Mouse (Mus musculus) intestine, postnatal 0 days (tissue): ENCODE data around the gene Cacna1c. TPM values are rescaled to one million over a fixed set of nuclear protein-coding genes. Genes with fewer than 3 reads are reported as not detected.

ENCODE experiments used
- ATAC-seq: fragments of 200-750 bp; cut with Nextera tagmentation; 2 replicates; pipeline ENCODE4 v1.8.0; 2017; ENCODE audit warnings: mild to moderate bottlenecking, moderate TSS enrichment, moderate library complexity
- H3K27ac ChIP-seq: fragments of 300-500 bp; sonication (generic); 2 replicates; pipeline ENCODE4 v1.5.1; 2014; ENCODE audit warnings: mild to moderate bottlenecking, low read depth, low read length, moderate library complexity
- H3K27me3 ChIP-seq: fragments of 300-500 bp; sonication (generic); replicated peaks from 2 replicates; pipeline ENCODE4 v1.6.1; 2014; ENCODE audit warnings: low read length, mixed read lengths; ENCODE audit not compliant: control insufficient read depth, insufficient read depth
- H3K36me3 ChIP-seq: fragments of 300-500 bp; sonication (generic); 2 replicates; pipeline ENCODE4 v1.6.1; 2014; ENCODE audit warnings: mild to moderate bottlenecking, moderate library complexity; ENCODE audit not compliant: control insufficient read depth, insufficient read depth
- H3K4me1 ChIP-seq: fragments of 300-500 bp; sonication (generic); replicated peaks from 2 replicates; pipeline ENCODE4 v1.6.1; 2014; ENCODE audit warnings: antibody characterized with exemption, low read length, mixed read lengths; ENCODE audit not compliant: control insufficient read depth, insufficient read depth
- H3K4me2 ChIP-seq: fragments of 300-500 bp; sonication (generic); replicated peaks from 2 replicates; pipeline ENCODE4 v1.6.1; 2014; ENCODE audit warnings: low read depth, mild to moderate bottlenecking, moderate library complexity
- H3K4me3 ChIP-seq: fragments of 300-500 bp; sonication (generic); 2 replicates; pipeline ENCODE4 v1.5.1; 2014; ENCODE audit warnings: low read depth, low read length
- H3K9ac ChIP-seq: fragments of 300-500 bp; sonication (generic); 2 replicates; pipeline ENCODE4 v1.6.1; 2014; ENCODE audit warnings: mild to moderate bottlenecking, low read depth, low read length
- H3K9me3 ChIP-seq: fragments of 300-500 bp; sonication (generic); 2 replicates; pipeline ENCODE4 v1.6.1; 2016; ENCODE audit warnings: mixed run types; ENCODE audit not compliant: control insufficient read depth
- CTCF ChIP-seq: sonication (generic); IDR thresholded peaks from 2 replicates; pipeline ENCODE4 v1.5.1; 2016; ENCODE audit warnings: low read depth, mild to moderate bottlenecking, control low read depth, antibody characterized with exemption, moderate library complexity
- WGBS: fragments of 180-500 bp; shearing (Covaris S2); extraction: QIAGEN DNeasy Blood & Tissue Kit; methylation state at CpG from one replicate; pipeline ENCODE4 v1.1.7; 2014; 5-methylcytosine and 5-hydroxymethylcytosine counted together
- polyA plus RNA-seq: library from polyadenylated mRNA; unstranded; fragments of >200 nt; fragmentation: Nextera tagmentation; extraction: Ambion mirVana; gene quantifications from 2 replicates; pipeline ENCODE4 v1.2.1, GENCODE M21; 2015

The Cacna1c gene
- polyA plus RNA-seq, 1 experiment from 2014 or later = 1.2 TPM

DNA sequence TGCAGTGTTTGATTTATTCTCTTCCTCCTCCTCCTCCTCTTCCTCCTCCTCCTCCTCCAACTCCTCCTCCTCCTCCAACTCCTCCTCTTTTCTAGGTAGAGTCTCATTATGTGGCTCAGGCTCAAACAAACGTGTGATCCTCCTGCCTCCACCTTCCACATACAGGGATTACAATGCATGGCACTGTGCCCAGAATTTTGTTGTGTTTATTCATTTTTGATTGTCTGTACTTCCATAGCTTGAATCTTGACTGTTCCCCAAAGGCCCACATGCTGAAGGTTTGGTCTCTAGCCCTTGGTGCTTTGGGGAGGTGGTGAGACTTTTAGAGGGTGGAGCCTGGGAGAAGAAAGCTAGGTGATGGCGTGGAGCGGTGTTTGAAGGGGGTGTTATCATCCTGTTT is 383.7 kb downstream of the Cacna1c start:
- no peak overlapping the region for H3K27ac ChIP-seq
- 57% methylated on average over 3 of the region's 3 CpGs for WGBS
- no peaks in the 10 kb centered on the region for H3K4me1 ChIP-seq
- H3K27me3 ChIP-seq = no peaks in the 10 kb centered on the region
- no peaks in the 10 kb centered on the region for H3K9me3 ChIP-seq
- H3K36me3 ChIP-seq = no peaks in the 10 kb centered on the region
- no peak for TF ChIP-seq CTCF
- H3K4me3 ChIP-seq = no peak overlapping the region
- no peak for ATAC-seq
- H3K4me2 ChIP-seq = no peak overlapping the region
- no peak overlapping the region for H3K9ac ChIP-seq

DNA sequence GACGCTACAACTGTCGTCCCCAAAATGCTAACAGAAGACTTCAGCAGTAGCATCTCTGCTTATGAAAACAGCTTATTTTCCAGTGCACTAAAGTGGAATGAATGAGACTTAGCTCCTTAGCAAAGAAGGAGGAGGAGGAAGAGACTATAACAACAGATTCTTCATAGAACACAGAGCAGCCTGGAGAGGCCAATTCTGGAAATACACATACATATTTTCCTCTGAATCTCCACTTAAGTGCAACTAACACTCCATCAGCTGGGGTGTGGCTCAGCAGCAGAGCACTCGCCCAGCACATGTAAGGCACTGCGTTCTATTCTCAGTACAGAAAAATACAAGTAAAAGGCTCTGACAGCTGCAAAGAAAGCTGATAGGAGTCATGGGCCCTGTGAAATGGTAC is 384.2 kb downstream of the Cacna1c start:
- H3K4me1 ChIP-seq = no peaks in the 10 kb centered on the region
- 71% methylated on average over 4 of the region's 4 CpGs for WGBS

DNA sequence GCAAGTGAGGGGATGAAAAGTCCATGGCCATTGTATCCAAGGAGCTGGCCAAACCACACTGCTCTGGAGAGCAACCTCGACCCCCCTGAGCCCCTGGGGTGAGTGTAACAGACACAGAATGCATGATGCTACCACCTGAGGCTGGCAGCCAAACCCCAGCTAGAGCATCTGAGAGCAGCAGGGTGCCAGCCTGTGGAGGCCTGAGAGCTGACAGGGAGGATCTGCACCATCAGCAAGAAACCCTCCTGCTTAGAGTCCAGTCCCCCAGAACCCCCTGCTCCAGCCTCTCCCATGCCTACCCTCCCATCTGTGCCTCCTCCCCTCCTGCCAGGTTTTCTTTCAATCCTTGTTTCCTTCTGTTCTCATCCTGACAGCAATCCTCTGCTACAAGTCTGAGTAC is 385.4 kb downstream of the Cacna1c start:
- H3K4me2 ChIP-seq = no peak overlapping the region
- H3K27me3 ChIP-seq = no peaks in the 10 kb centered on the region
- WGBS = 25% methylated on average over 1 of the region's 1 CpGs
- no peaks in the 10 kb centered on the region for H3K4me1 ChIP-seq
- H3K9ac ChIP-seq = no peak overlapping the region
- H3K9me3 ChIP-seq = no peaks in the 10 kb centered on the region
- no peak overlapping the region for H3K4me3 ChIP-seq
- no peak for ATAC-seq
- TF ChIP-seq CTCF = no peak
- H3K27ac ChIP-seq = no peak overlapping the region
- H3K36me3 ChIP-seq = no peaks in the 10 kb centered on the region

More for the DNA sequence above, 384.2 kb downstream of the Cacna1c start:
- Histone ChIP-seq H3K36me3 (no peaks in the 10 kb centered on the region), H3K4me3 (no peak overlapping the region), H3K9ac (no peak overlapping the region), H3K9me3 (no peaks in the 10 kb centered on the region), H3K27ac (no peak overlapping the region), H3K27me3 (no peaks in the 10 kb centered on the region), H3K4me2 (no peak overlapping the region)
- no peak for ATAC-seq
- no peak for TF ChIP-seq CTCF

- TF ChIP-seq CTCF = no peak
- no peaks in the 10 kb centered on the region for H3K4me1 ChIP-seq
- ATAC-seq = no peak
These were observed 391.1 kb downstream of the Cacna1c start for GRCm38 (mm10) chr6:118805139-118805538.

GRCm38 (mm10) chr6:118802286-118802685 is 393.9 kb downstream of the Cacna1c start:
- Histone ChIP-seq H3K9me3 (no peaks in the 10 kb centered on the region), H3K27me3 (no peaks in the 10 kb centered on the region), H3K36me3 (no peaks in the 10 kb centered on the region), H3K4me3 (no peak overlapping the region), H3K9ac (no peak overlapping the region), H3K4me1 (no peaks in the 10 kb centered on the region), H3K27ac (no peak overlapping the region), H3K4me2 (no peak overlapping the region)
- TF ChIP-seq CTCF = no peak
- ATAC-seq = no peak
- WGBS = 54% methylated on average over 11 of the region's 11 CpGs

More at GRCm38 (mm10) chr6:118805139-118805538, 391.1 kb downstream of the Cacna1c start:
- no peaks in the 10 kb centered on the region for H3K9me3 ChIP-seq
- no peak overlapping the region for H3K27ac ChIP-seq
- H3K27me3 ChIP-seq = no peaks in the 10 kb centered on the region
- no peak overlapping the region for H3K4me2 ChIP-seq
- WGBS = 85% methylated on average over 4 of the region's 4 CpGs
- H3K4me3 ChIP-seq = no peak overlapping the region
- H3K36me3 ChIP-seq = no peaks in the 10 kb centered on the region
- no peak overlapping the region for H3K9ac ChIP-seq

DNA sequence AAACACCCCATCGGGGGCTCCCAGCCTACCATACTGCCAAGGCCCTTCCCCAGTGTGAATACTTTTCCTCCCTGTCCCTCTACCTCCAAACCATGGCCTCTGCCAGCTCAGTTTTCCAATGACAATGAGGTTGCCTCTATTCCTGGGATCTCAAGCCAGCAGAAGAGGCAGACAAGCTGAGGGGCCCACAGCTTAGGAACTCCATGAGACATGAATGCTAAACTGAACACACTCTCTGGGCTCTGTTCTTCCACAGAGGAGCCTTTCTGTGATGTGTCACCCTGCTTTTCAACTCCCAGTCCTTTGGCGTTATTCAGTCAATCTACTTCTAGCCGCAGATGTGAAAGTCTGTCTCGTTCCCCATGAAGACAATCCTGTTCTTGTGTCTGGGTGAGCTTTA is 399.8 kb downstream of the Cacna1c start:
- Histone ChIP-seq H3K36me3 (no peaks in the 10 kb centered on the region), H3K9me3 (no peaks in the 10 kb centered on the region), H3K4me3 (no peak overlapping the region), H3K4me1 (no peaks in the 10 kb centered on the region), H3K4me2 (no peak overlapping the region), H3K27ac (no peak overlapping the region), H3K27me3 (no peaks in the 10 kb centered on the region), H3K9ac (no peak overlapping the region)
- WGBS = 93% methylated on average over 4 of the region's 4 CpGs
- ATAC-seq = no peak
- no peak for TF ChIP-seq CTCF

DNA sequence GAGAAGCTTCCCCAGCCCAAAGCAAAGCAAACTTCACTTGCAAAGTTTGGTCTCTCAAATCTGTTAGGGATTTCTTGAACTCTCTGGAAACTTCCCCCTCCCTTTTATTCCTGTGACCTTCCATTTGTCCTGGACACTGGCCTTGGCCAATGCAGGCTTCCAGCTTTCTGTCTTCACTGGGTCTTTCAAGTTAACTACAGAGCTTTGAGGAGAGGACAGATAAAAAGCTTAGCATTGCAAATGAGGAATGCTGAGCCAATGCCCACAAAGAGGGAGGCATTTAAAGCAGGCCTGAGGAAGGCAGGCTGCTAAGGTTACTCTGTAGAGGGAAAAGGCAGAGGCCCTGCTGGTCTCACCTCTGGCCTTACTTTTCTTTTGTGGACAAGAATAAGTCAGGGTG is 400.5 kb downstream of the Cacna1c start:
- no peak overlapping the region for H3K9ac ChIP-seq
- no peak overlapping the region for H3K4me2 ChIP-seq
- no peaks in the 10 kb centered on the region for H3K27me3 ChIP-seq
- no peaks in the 10 kb centered on the region for H3K4me1 ChIP-seq
- H3K36me3 ChIP-seq = no peaks in the 10 kb centered on the region
- no peak for TF ChIP-seq CTCF
- no peak overlapping the region for H3K27ac ChIP-seq
- ATAC-seq = no peak
- H3K4me3 ChIP-seq = no peak overlapping the region
- no peaks in the 10 kb centered on the region for H3K9me3 ChIP-seq
